15 mouse cellular contexts compared by ENCODE assay signal in genomic region chr13:41803656-41804265, GRCm38 (mm10). TPM values are rescaled to one million over a fixed set of nuclear protein-coding genes. Genes with fewer than 3 reads are reported as not detected.
DNase-seq lines count a peak whose midpoint lies in the region; ATAC-seq and TF ChIP-seq lines count a peak whose summit lies in the region.
"Had no signal": no experiment of that assay in that cellular context is flagged by ENCODE, and none has a peak within 500 bp of the region (broad histone marks: within the 10 kb centered on the region; RNA-seq: fewer than 3 reads in every experiment).

No protein-coding gene starts in this region.

- H3K4me1 ChIP-seq in liver, postnatal 0 days (ENCODE audit: insufficient read depth) = peaks cover 3% of the 10 kb centered on the region; the same call in 1 of the 2 replicates
- H3K4me1 ChIP-seq in liver, embryonic 11.5 days (replicated peaks; ENCODE audit: control insufficient read depth, insufficient read depth, low read length) = no peaks in the 10 kb centered on the region
- peaks cover 4% of the 10 kb centered on the region; the same call in 1 of the 2 replicates for H3K4me1 ChIP-seq in spleen, adult 2 months (ENCODE audit: control insufficient read depth, insufficient read depth, insufficient read length)

- TF ChIP-seq CTCF in liver, postnatal 0 days (IDR thresholded peaks at IDR 0.05; ENCODE audit: low read depth) = no peak
- TF ChIP-seq CTCF in spleen, adult 2 months (IDR thresholded peaks at IDR 0.05; ENCODE audit: extremely low read depth, insufficient read depth, insufficient read length, insufficient replicate concordance) = no peak

- H3K36me3 ChIP-seq in liver, postnatal 0 days (replicated peaks; ENCODE audit: insufficient read depth, low read length) = no peaks in the 10 kb centered on the region
- H3K36me3 ChIP-seq in liver, embryonic 11.5 days (ENCODE audit: control insufficient read depth, insufficient read depth, low read length) = no peaks in the 10 kb centered on the region
- H3K36me3 ChIP-seq in spleen, adult 2 months (ENCODE audit: control insufficient read depth, insufficient read depth, low read length) = no peaks in the 10 kb centered on the region
- H3K36me3 ChIP-seq: midbrain, embryonic 12.5 days had no signal

- 32% methylated on average over 8 of the region's 8 CpGs for WGBS in liver, postnatal 0 days (ENCODE audit: insufficient replicate concordance)
- 52% methylated on average over 8 of the region's 8 CpGs for WGBS in liver, embryonic 11.5 days
- 5% methylated on average over 8 of the region's 8 CpGs for WGBS in spleen, adult 2 months

- no peak for ATAC-seq in liver, postnatal 0 days
- ATAC-seq in liver, embryonic 11.5 days (replicated peaks; ENCODE audit: low FRiP score) = no peak
- ATAC-seq: intestine, postnatal 0 days had no signal

- no peak for DNase-seq in liver, postnatal 0 days
- no peak for DNase-seq in liver, embryonic 11.5 days (ENCODE audit: low spot score)
- peak; percentile 70 to 73 for DNase-seq in B cell, adult 2 months
- DNase-seq in c-Kit-positive CD71-negative TER-119-negative erythroid progenitor cells, embryonic 14.5 days (ENCODE audit: low read depth) = peak; percentile 47
- DNase-seq in spleen, adult 2 months (ENCODE audit: low read depth in 1 of 2, low spot score in 2 of 2) = peak; percentile 37 to 73
- DNase-seq in liver = no peak
- no peak for DNase-seq in cerebellum, adult 8-10 months
- DNase-seq: cerebellum, postnatal 14 days; heart, postnatal 4 days; left cerebral cortex, postnatal 4 days; thymus, adult 18-20 months had no signal

- H3K9ac ChIP-seq in liver, postnatal 0 days (replicated peaks) = no peak overlapping the region
- no peak overlapping the region for H3K9ac ChIP-seq in liver, embryonic 11.5 days (ENCODE audit: low read depth, low read length)
- H3K9ac ChIP-seq: midbrain, embryonic 12.5 days had no signal

- H3K9me3 ChIP-seq in liver, postnatal 0 days (ENCODE audit: low read length) = no peaks in the 10 kb centered on the region
- no peaks in the 10 kb centered on the region for H3K9me3 ChIP-seq in liver, embryonic 11.5 days (ENCODE audit: control insufficient read depth, low read length)
- H3K9me3 ChIP-seq: midbrain, embryonic 12.5 days had no signal

- no peaks in the 10 kb centered on the region for H3K27me3 ChIP-seq in liver, postnatal 0 days (ENCODE audit: insufficient read depth, low read length)
- no peaks in the 10 kb centered on the region for H3K27me3 ChIP-seq in liver, embryonic 11.5 days (replicated peaks; ENCODE audit: control insufficient read depth, insufficient read depth, low read length)
- no peaks in the 10 kb centered on the region for H3K27me3 ChIP-seq in spleen, adult 2 months (ENCODE audit: control insufficient read depth, insufficient read depth, low read length)
- H3K27me3 ChIP-seq: midbrain, embryonic 12.5 days had no signal

- no peak overlapping the region for H3K27ac ChIP-seq in liver, postnatal 0 days (ENCODE audit: low read depth)
- H3K27ac ChIP-seq in liver, embryonic 11.5 days (ENCODE audit: low read depth, low read length) = no peak overlapping the region
- no peak overlapping the region; the same call in 1 of the 2 replicates for H3K27ac ChIP-seq in spleen, adult 2 months (ENCODE audit: insufficient read depth, low read length)
- H3K27ac ChIP-seq: midbrain, embryonic 12.5 days had no signal

- TF ChIP-seq EP300 in liver, postnatal 0 days (IDR thresholded peaks at IDR 0.05; ENCODE audit: low read depth) = no peak

- TF ChIP-seq POLR2A in spleen, adult 2 months (IDR thresholded peaks at IDR 0.05; ENCODE audit: low read depth, low read length) = no peak

- H3K4me2 ChIP-seq in liver, postnatal 0 days (ENCODE audit: low read depth, low read length) = peak overlapping the region; percentile 11; the same call in 1 of the 2 replicates
- H3K4me2 ChIP-seq in liver, embryonic 11.5 days = no peak overlapping the region
- H3K4me2 ChIP-seq: midbrain, embryonic 12.5 days had no signal

- H3K4me3 ChIP-seq in liver, postnatal 0 days (ENCODE audit: low read depth, low read length) = no peak overlapping the region
- H3K4me3 ChIP-seq in liver, embryonic 11.5 days (ENCODE audit: low read depth, low read length) = no peak overlapping the region
- H3K4me3 ChIP-seq in spleen, adult 2 months (ENCODE audit: extremely low read depth, insufficient read depth, insufficient read length) = peak overlapping the region; percentile 17; the same call in 1 of the 2 replicates
- H3K4me3 ChIP-seq: layer of hippocampus, adult 2 months; midbrain, embryonic 12.5 days had no signal

RNA-seq across cellular contexts. Expression of gene Adtrp, which starts 43.7 kb away (rescaled TPM):
- polyA plus RNA-seq in liver, postnatal 0 days (2015; fragmentation: Nextera tagmentation; extraction: Ambion mirVana) = 94.2 and 94.5 TPM in 2 replicates
- 0.32 and 0.89 TPM in 2 replicates for polyA plus RNA-seq in liver, embryonic 11.5 days (2014; fragmentation: Nextera tagmentation; extraction: Ambion mirVana)
- 0.85 and 1.6 TPM in 2 replicates for polyA plus RNA-seq in spleen, adult 2 months (2012; rRNA removed)
- polyA plus RNA-seq: midbrain, embryonic 12.5 days; neural tube, embryonic 11.5 days had no signal

Comparison
In these comparisons a context has a peak if more than half of its experiments do, and no peak if none do; other contexts are left out.
1. RNA of gene Adtrp, which starts 43.7 kb away (polyA plus RNA-seq): 94.2 to 94.5 TPM in liver, postnatal 0 days; 0.85 to 1.6 TPM in spleen, adult 2 months and 0.32 to 0.89 TPM in liver, embryonic 11.5 days; every median in the first group is over 10 times any median in the second.
2. DNase-seq: peak in B cell, adult 2 months (2 of 2), c-Kit-positive CD71-negative TER-119-negative erythroid progenitor cells, embryonic 14.5 days (single experiment) and spleen, adult 2 months (2 of 2); none in liver, postnatal 0 days (single experiment), liver, embryonic 11.5 days (single experiment), liver (single experiment) and cerebellum, adult 8-10 months (single experiment).